Mouse (Mus musculus) adrenal gland, postnatal 36 days (tissue): ENCODE data around the gene Hvcn1. TPM values are rescaled to one million over a fixed set of nuclear protein-coding genes. Genes with fewer than 3 reads are reported as not detected.
"Not testable (repeated sequence)": the region's sequence is repeated elsewhere in the genome, so short reads cannot be mapped to it uniquely, and the experiment has no call there.

Experiments used
- DNase-seq, 2 experiments: peaks; one replicate each; pipeline ENCODE4 v3.0.0; 2021; ENCODE audit warnings: mixed read lengths in 1 of 2
- total RNA-seq, 2 experiments: library from RNA; stranded (reverse); gene quantifications; 2 replicates each; pipeline ENCODE4 v1.2.3; 2021

Gene Hvcn1
- total RNA-seq, 2 experiments from 2014 or later = 1.7 to 3.3 TPM

GRCm38 (mm10) chr5:122201904-122202303 is 4.7 kb upstream of the Hvcn1 start:
- DNase-seq = no peak

GRCm38 (mm10) chr5:122204180-122204579 is 2.4 kb upstream of the Hvcn1 start:
- DNase-seq = no peak

- DNase-seq = no peak
These were observed 2.3 kb downstream of the Hvcn1 start for GRCm38 (mm10) chr5:122208909-122209308.

GRCm38 (mm10) chr5:122209591-122210368 is 3.2 kb downstream of the Hvcn1 start:
- peak; percentile 33 to 63 for DNase-seq

- no peak for DNase-seq
These were observed 4.3 kb downstream of the Hvcn1 start for GRCm38 (mm10) chr5:122210890-122211289.

GRCm38 (mm10) chr5:122212125-122212524 is 5.5 kb downstream of the Hvcn1 start:
- no peak for DNase-seq

- not testable (repeated sequence) for DNase-seq
These were observed 6.2 kb downstream of the Hvcn1 start for GRCm38 (mm10) chr5:122212820-122213219.

GRCm38 (mm10) chr5:122213861-122214260 is 7.3 kb downstream of the Hvcn1 start:
- no peak for DNase-seq

GRCm38 (mm10) chr5:122217636-122218035 is 11.0 kb downstream of the Hvcn1 start:
- DNase-seq = no peak

- no peak for DNase-seq
These were observed 11.7 kb downstream of the Hvcn1 start for GRCm38 (mm10) chr5:122218109-122218905.

- no peak for DNase-seq
These were observed 12.3 kb downstream of the Hvcn1 start for GRCm38 (mm10) chr5:122218928-122219327.

GRCm38 (mm10) chr5:122219655-122220629 is 13.3 kb downstream of the Hvcn1 start:
- DNase-seq = peak in 1 of 2 experiments; percentile 25

GRCm38 (mm10) chr5:122221085-122221484 is 14.5 kb downstream of the Hvcn1 start:
- no peak for DNase-seq

- no peak for DNase-seq
These were observed 17.7 kb downstream of the Hvcn1 start for GRCm38 (mm10) chr5:122224291-122224690.

GRCm38 (mm10) chr5:122228271-122228765 is 21.7 kb downstream of the Hvcn1 start:
- no peak for DNase-seq

GRCm38 (mm10) chr5:122228772-122229171 is 22.2 kb downstream of the Hvcn1 start:
- DNase-seq = peak; percentile 25 to 52

GRCm38 (mm10) chr5:122230816-122231215 is 24.2 kb downstream of the Hvcn1 start:
- no peak for DNase-seq

- no peak for DNase-seq
These were observed 24.8 kb downstream of the Hvcn1 start for GRCm38 (mm10) chr5:122231431-122231830.

GRCm38 (mm10) chr5:122232004-122232403 is 25.4 kb downstream of the Hvcn1 start:
- no peak for DNase-seq

- DNase-seq = no peak
These were observed 26.5 kb downstream of the Hvcn1 start for GRCm38 (mm10) chr5:122233077-122233581.

GRCm38 (mm10) chr5:122233695-122234094 is 27.1 kb downstream of the Hvcn1 start:
- no peak for DNase-seq
